Mouse (Mus musculus) stomach, postnatal 0 days (tissue): ENCODE measurements around the gene Cramp1l.

ENCODE experiments used
- CTCF ChIP-seq: IDR thresholded peaks from 2 replicates; pipeline ENCODE4 v1.5.1; 2016; ENCODE audit warnings: antibody characterized with exemption, low read depth, mild to moderate bottlenecking, moderate library complexity
- EP300 ChIP-seq: optimal IDR thresholded peaks from 2 replicates; pipeline ENCODE3; 2016; ENCODE audit warnings: antibody characterized with exemption

- TF ChIP-seq CTCF (no peak), EP300 (no peak)
These were observed 37.7 kb upstream of the Cramp1l start for GRCm38 (mm10) chr17:25053274-25053673.
